Mouse (Mus musculus) induced T-regulatory cell, adult 2 months (primary cell): ENCODE data around the gene Lgals2.

Source experiments
- DNase-seq: peaks from one replicate; pipeline ENCODE4 v3.0.0-alpha.2; 2012; ENCODE audit warnings: low read depth

Lgals2 gene

GRCm38 (mm10) chr15:78815314-78816073, 39.8 kb downstream of the Lgals2 start:
- peak; percentile 43 for DNase-seq

GRCm38 (mm10) chr15:78813603-78814002, 41.7 kb downstream of the Lgals2 start:
- no peak for DNase-seq

- no peak for DNase-seq
Measured at GRCm38 (mm10) chr15:78810146-78810545, 45.2 kb downstream of the Lgals2 start.

GRCm38 (mm10) chr15:78809739-78810138, 45.6 kb downstream of the Lgals2 start:
- DNase-seq: no peak

GRCm38 (mm10) chr15:78808980-78809379, 46.3 kb downstream of the Lgals2 start:
- DNase-seq: no peak

- DNase-seq: no peak
Measured at GRCm38 (mm10) chr15:78807141-78807540, 48.2 kb downstream of the Lgals2 start.

- no peak for DNase-seq
Measured at GRCm38 (mm10) chr15:78806614-78807013, 48.7 kb downstream of the Lgals2 start.

GRCm38 (mm10) chr15:78805351-78805750, 50.0 kb downstream of the Lgals2 start:
- no peak for DNase-seq

GRCm38 (mm10) chr15:78804326-78804725, 51.0 kb downstream of the Lgals2 start:
- no peak for DNase-seq

GRCm38 (mm10) chr15:78803499-78803900, 51.8 kb downstream of the Lgals2 start:
- peak; percentile 32 for DNase-seq

- peak; percentile 70 for DNase-seq
Measured at GRCm38 (mm10) chr15:78802776-78803391, 52.4 kb downstream of the Lgals2 start, which contains the start of gene Card10. TSS of gene Card10 (minus strand) at chr15:78803042.

GRCm38 (mm10) chr15:78801971-78802741, 53.2 kb downstream of the Lgals2 start:
- peak; percentile 60 for DNase-seq

- DNase-seq: no peak
Measured at GRCm38 (mm10) chr15:78801571-78801970, 53.8 kb downstream of the Lgals2 start.
